ENCODE assay signal across 22 mouse cellular contexts in genomic region chr3:147266556-147266955, GRCm38 (mm10).
DNase-seq lines count a peak whose midpoint lies in the region; ATAC-seq and TF ChIP-seq lines count a peak whose summit lies in the region.
"Had no signal": no experiment of that assay in that cellular context is flagged by ENCODE, and none has a peak within 500 bp of the region (broad histone marks: within the 10 kb centered on the region; RNA-seq: fewer than 3 reads in every experiment).

No protein-coding gene starts in this region.

- H3K36me3 ChIP-seq in embryonic facial prominence, embryonic 13.5 days: no peaks in the 10 kb centered on the region
- no peaks in the 10 kb centered on the region for H3K36me3 ChIP-seq in embryonic facial prominence, embryonic 10.5 days (replicated peaks)
- H3K36me3 ChIP-seq in kidney, postnatal 0 days (ENCODE audit: insufficient read depth, low read length): no peaks in the 10 kb centered on the region
- H3K36me3 ChIP-seq in heart, embryonic 12.5 days: no peaks in the 10 kb centered on the region
- H3K36me3 ChIP-seq: embryonic facial prominence, embryonic 12.5 days; forebrain, embryonic 12.5 days; midbrain, embryonic 13.5 days; stomach, embryonic 15.5 days had no signal

- DNase-seq in embryonic facial prominence, embryonic 10.5 days (ENCODE audit: low spot score): no peak
- peak; percentile 45 for DNase-seq in kidney, postnatal 0 days (ENCODE audit: low spot score)
- no peak for DNase-seq in kidney, postnatal 36 days
- DNase-seq in lung, postnatal 14 days: peak; percentile 3
- no peak for DNase-seq in cerebellum, postnatal 25 days
- no peak for DNase-seq in urinary bladder, postnatal 25 days (ENCODE audit: low spot score)
- DNase-seq: adrenal gland, postnatal 25 days; cerebellum, postnatal 14 days; kidney, postnatal 10 days; layer of hippocampus, adult 9-11 months; liver; right cerebral cortex, adult 18-20 months; spleen, adult 18-20 months had no signal

- no peaks in the 10 kb centered on the region for H3K9me3 ChIP-seq in embryonic facial prominence, embryonic 13.5 days
- no peaks in the 10 kb centered on the region for H3K9me3 ChIP-seq in embryonic facial prominence, embryonic 10.5 days
- no peaks in the 10 kb centered on the region for H3K9me3 ChIP-seq in kidney, postnatal 0 days (replicated peaks; ENCODE audit: low read length)
- H3K9me3 ChIP-seq in heart, embryonic 12.5 days (replicated peaks): no peaks in the 10 kb centered on the region
- H3K9me3 ChIP-seq: embryonic facial prominence, embryonic 12.5 days; forebrain, embryonic 12.5 days; midbrain, embryonic 13.5 days; stomach, embryonic 15.5 days had no signal

- H3K9ac ChIP-seq in embryonic facial prominence, embryonic 13.5 days: no peak overlapping the region
- no peak overlapping the region for H3K9ac ChIP-seq in kidney, postnatal 0 days (ENCODE audit: low read depth, low read length)
- H3K9ac ChIP-seq in heart, embryonic 12.5 days: no peak overlapping the region
- H3K9ac ChIP-seq: embryonic facial prominence, embryonic 12.5 days; forebrain, embryonic 12.5 days; midbrain, embryonic 13.5 days; stomach, embryonic 15.5 days had no signal

- 0 out of 2 replicates have a peak overlapping the region, but pooled peaks have one; percentile 44 for H3K27ac ChIP-seq in embryonic facial prominence, embryonic 13.5 days
- no peak overlapping the region for H3K27ac ChIP-seq in embryonic facial prominence, embryonic 10.5 days (replicated peaks)
- no peak overlapping the region for H3K27ac ChIP-seq in kidney, postnatal 0 days
- peak overlapping the region; percentile 64 for H3K27ac ChIP-seq in heart, embryonic 12.5 days (ENCODE audit: poor library complexity, severe bottlenecking)
- H3K27ac ChIP-seq: embryonic facial prominence, embryonic 12.5 days; forebrain, embryonic 12.5 days; macrophage; midbrain, embryonic 13.5 days; stomach, embryonic 15.5 days had no signal

- ATAC-seq in embryonic facial prominence, embryonic 13.5 days (ENCODE audit: insufficient number of reproducible peaks, insufficient read depth, low FRiP score, low TSS enrichment, low read depth): no peak
- no peak for ATAC-seq in kidney, postnatal 0 days (replicated peaks; ENCODE audit: low FRiP score, low read depth)
- no peak for ATAC-seq in heart, embryonic 12.5 days (ENCODE audit: insufficient number of reproducible peaks, low FRiP score)
- ATAC-seq: activated CD4-positive, CD25-positive, alpha-beta regulatory T cell, adult 4 months; midbrain, embryonic 13.5 days had no signal

- no peaks in the 10 kb centered on the region for H3K27me3 ChIP-seq in embryonic facial prominence, embryonic 13.5 days
- no peaks in the 10 kb centered on the region for H3K27me3 ChIP-seq in embryonic facial prominence, embryonic 10.5 days (replicated peaks; ENCODE audit: low read depth, poor library complexity, severe bottlenecking)
- H3K27me3 ChIP-seq in kidney, postnatal 0 days (ENCODE audit: insufficient read depth, low read length): no peaks in the 10 kb centered on the region
- no peaks in the 10 kb centered on the region for H3K27me3 ChIP-seq in heart, embryonic 12.5 days (replicated peaks)
- H3K27me3 ChIP-seq: CH12.LX; embryonic facial prominence, embryonic 12.5 days; forebrain, embryonic 12.5 days; midbrain, embryonic 13.5 days; stomach, embryonic 15.5 days had no signal

- TF ChIP-seq CTCF in kidney, postnatal 0 days (IDR thresholded peaks at IDR 0.05; ENCODE audit: low read depth): no peak

- no peak overlapping the region for H3K4me2 ChIP-seq in embryonic facial prominence, embryonic 13.5 days
- H3K4me2 ChIP-seq in kidney, postnatal 0 days (ENCODE audit: low read length): no peak overlapping the region
- no peak overlapping the region for H3K4me2 ChIP-seq in heart, embryonic 12.5 days
- H3K4me2 ChIP-seq: embryonic facial prominence, embryonic 12.5 days; forebrain, embryonic 12.5 days; midbrain, embryonic 13.5 days; stomach, embryonic 15.5 days had no signal

- H3K4me3 ChIP-seq in embryonic facial prominence, embryonic 13.5 days: no peak overlapping the region
- no peak overlapping the region for H3K4me3 ChIP-seq in embryonic facial prominence, embryonic 10.5 days
- no peak overlapping the region for H3K4me3 ChIP-seq in kidney, postnatal 0 days (replicated peaks; ENCODE audit: low read depth, low read length)
- no peak overlapping the region for H3K4me3 ChIP-seq in heart, embryonic 12.5 days
- H3K4me3 ChIP-seq: embryonic facial prominence, embryonic 12.5 days; forebrain, embryonic 12.5 days; midbrain, embryonic 13.5 days; stomach, embryonic 15.5 days had no signal

- 31% methylated on average over 5 of the region's 5 CpGs for WGBS in embryonic facial prominence, embryonic 13.5 days
- WGBS in embryonic facial prominence, embryonic 10.5 days: 81% methylated on average over 5 of the region's 5 CpGs
- WGBS in kidney, postnatal 0 days: 56% methylated on average over 5 of the region's 5 CpGs
- 47% methylated on average over 5 of the region's 5 CpGs for WGBS in heart, embryonic 12.5 days

- peaks cover 3% of the 10 kb centered on the region; the same call in 1 of the 2 replicates for H3K4me1 ChIP-seq in embryonic facial prominence, embryonic 13.5 days
- H3K4me1 ChIP-seq in embryonic facial prominence, embryonic 10.5 days: no peaks in the 10 kb centered on the region
- H3K4me1 ChIP-seq in kidney, postnatal 0 days (replicated peaks; ENCODE audit: insufficient read depth, low read length): no peaks in the 10 kb centered on the region
- no peaks in the 10 kb centered on the region for H3K4me1 ChIP-seq in heart, embryonic 12.5 days (replicated peaks)
- H3K4me1 ChIP-seq: forebrain, embryonic 12.5 days; midbrain, embryonic 13.5 days; stomach, embryonic 15.5 days had no signal

Comparison
In these comparisons a context has a peak if more than half of its experiments do, and no peak if none do; other contexts are left out.
1. H3K27ac ChIP-seq: peak in embryonic facial prominence, embryonic 13.5 days (single experiment) and heart, embryonic 12.5 days (single experiment); none in embryonic facial prominence, embryonic 10.5 days (single experiment) and kidney, postnatal 0 days (single experiment).
2. DNase-seq: peak in kidney, postnatal 0 days (single experiment) and lung, postnatal 14 days (single experiment); none in embryonic facial prominence, embryonic 10.5 days (single experiment), kidney, postnatal 36 days (0 of 2), cerebellum, postnatal 25 days (0 of 2) and urinary bladder, postnatal 25 days (single experiment).